Mouse (Mus musculus) C2C12 (cell line): ENCODE data around the gene Cd300ld3. TPM values are rescaled to one million over a fixed set of nuclear protein-coding genes. Genes with fewer than 3 reads are reported as not detected.
"Not testable (repeated sequence)": the region's sequence is repeated elsewhere in the genome, so short reads cannot be mapped to it uniquely, and the experiment has no call there.

Experiments used
- H3K27me3 ChIP-seq: one replicate; pipeline ENCODE4 v1.6.1; 2011; ENCODE audit not compliant: control insufficient read depth, insufficient read depth, insufficient read length
- H3K36me3 ChIP-seq: one replicate; pipeline ENCODE4 v1.6.1; 2011; ENCODE audit not compliant: control insufficient read depth, insufficient read depth
- H3K4me3 ChIP-seq: one replicate; pipeline ENCODE4 v1.5.1; 2011; ENCODE audit warnings: mild to moderate bottlenecking, control low read depth; ENCODE audit not compliant: poor library complexity, insufficient read depth, severe bottlenecking
- H3K79me2 ChIP-seq: one replicate; pipeline ENCODE4 v1.6.1; 2011; ENCODE audit not compliant: control insufficient read depth, insufficient read depth
- H3K79me3 ChIP-seq: one replicate; pipeline ENCODE4 v1.6.1; 2011; ENCODE audit warnings: low read depth, control low read depth
- H3ac ChIP-seq: one replicate; pipeline ENCODE3; 2011; ENCODE audit warnings: low read depth; ENCODE audit not compliant: control insufficient read depth, insufficient read length
- CEBPB ChIP-seq: IDR thresholded peaks from one replicate; pipeline ENCODE4 v1.6.1; 2011; ENCODE audit warnings: low read depth, mild to moderate bottlenecking, control low read depth, moderate library complexity
- CTCF ChIP-seq: IDR thresholded peaks from one replicate; pipeline ENCODE4 v1.5.1; 2011; ENCODE audit not compliant: control insufficient read depth, insufficient read depth, insufficient read length
- FOSL1 ChIP-seq: IDR thresholded peaks from one replicate; pipeline ENCODE4 v1.8.0; 2011; ENCODE audit warnings: mild to moderate bottlenecking, low read length; ENCODE audit not compliant: poor library complexity, insufficient read depth, severe bottlenecking
- MAX ChIP-seq: IDR thresholded peaks from one replicate; pipeline ENCODE4 v1.6.1; 2011; ENCODE audit warnings: mild to moderate bottlenecking, control low read depth
- MYOD1 ChIP-seq: IDR thresholded peaks from one replicate; pipeline ENCODE4 v1.6.1; 2011; ENCODE audit warnings: low read depth; ENCODE audit not compliant: control insufficient read depth, insufficient read length
- MYOG ChIP-seq: IDR thresholded peaks from one replicate; pipeline ENCODE4 v1.6.1; 2011; ENCODE audit not compliant: control insufficient read depth, insufficient read length; ENCODE audit errors: extremely low read depth
- USF1 ChIP-seq: IDR thresholded peaks from one replicate; pipeline ENCODE4 v1.6.1; 2011; ENCODE audit warnings: low read depth, mild to moderate bottlenecking, control low read depth, moderate library complexity
- polyA plus RNA-seq: library from polyadenylated mRNA; unstranded; fragments of >200 nt; fragmentation: generic; extraction: Trizol; gene quantifications from one replicate; pipeline ENCODE4 v1.2.1, GENCODE M21; 2012; ENCODE audit warnings: missing spikeins

The Cd300ld3 gene
- polyA plus RNA-seq, 1 experiment: not detected

DNA sequence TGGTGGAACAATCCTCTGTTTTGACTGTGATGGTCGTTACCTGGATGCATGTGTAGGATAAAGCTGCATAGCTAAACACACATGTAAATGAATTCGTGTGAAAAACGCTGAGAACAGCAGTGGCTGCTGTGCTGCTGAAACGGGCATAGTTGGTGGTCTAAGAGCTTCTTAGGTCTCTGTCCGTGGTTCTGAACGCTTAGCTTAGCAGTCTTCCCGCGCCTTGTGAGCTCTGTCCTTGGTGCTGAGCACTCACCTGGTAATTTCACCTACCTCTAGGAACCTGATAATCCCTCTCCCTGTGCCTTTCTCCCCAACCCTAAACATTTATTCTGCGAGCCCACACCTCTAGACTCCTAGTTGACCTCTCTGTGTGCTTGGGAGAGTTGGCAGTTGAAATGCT, 4.0 kb upstream of the Cd300ld3 start:
- H3K36me3 ChIP-seq: no peaks in the 10 kb centered on the region

DNA sequence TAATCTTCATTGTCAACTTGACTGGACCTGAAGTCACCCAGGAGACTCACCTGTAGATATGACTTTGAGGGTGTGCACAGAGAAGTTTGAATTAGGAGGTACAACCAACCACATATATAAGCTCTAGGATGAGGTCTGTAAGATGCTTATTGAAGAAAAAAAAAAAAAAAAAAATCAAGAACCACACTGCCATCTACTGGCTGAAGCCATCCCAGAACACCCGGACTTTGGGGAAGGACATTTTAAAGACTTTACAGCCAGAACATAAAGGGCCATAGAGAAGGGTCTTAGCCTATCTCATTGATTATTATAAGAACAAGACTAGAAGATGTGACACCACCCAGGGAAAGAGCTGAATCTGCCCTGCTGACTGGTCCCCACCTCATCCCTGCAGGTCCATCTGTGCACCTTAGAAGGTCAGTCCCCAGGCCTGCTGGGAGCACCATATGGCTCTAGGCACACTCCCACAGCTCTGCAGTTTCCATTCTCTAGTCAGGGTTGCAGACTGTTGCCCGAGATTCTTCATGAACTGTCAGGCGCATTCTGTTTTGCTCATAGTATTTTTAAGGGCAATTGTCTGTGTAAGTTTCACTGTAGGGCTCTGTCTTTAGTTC, 1.2 kb upstream of the Cd300ld3 start:
- H3K79me2 ChIP-seq: no peaks in the 10 kb centered on the region
- no peaks in the 10 kb centered on the region for H3K36me3 ChIP-seq
- TF ChIP-seq MAX: no peak
- no peak for TF ChIP-seq USF1
- no peak for TF ChIP-seq MYOG
- TF ChIP-seq CEBPB: no peak
- no peak for TF ChIP-seq FOSL1
- H3ac ChIP-seq: no peak overlapping the region
- H3K27me3 ChIP-seq: no peaks in the 10 kb centered on the region
- H3K79me3 ChIP-seq: no peaks in the 10 kb centered on the region
- no peak overlapping the region for H3K4me3 ChIP-seq

More for the DNA sequence above, 4.0 kb upstream of the Cd300ld3 start:
- Histone ChIP-seq H3K27me3 (no peaks in the 10 kb centered on the region), H3K4me3 (no peak overlapping the region), H3ac (no peak overlapping the region), H3K79me2 (no peaks in the 10 kb centered on the region), H3K79me3 (no peaks in the 10 kb centered on the region)
- TF ChIP-seq MYOG (no peak), CTCF (no peak), FOSL1 (no peak), MAX (no peak), MYOD1 (no peak), USF1 (no peak), CEBPB (no peak)

- not testable (repeated sequence) for H3K4me3 ChIP-seq, H3ac ChIP-seq, H3K79me3 ChIP-seq, H3K27me3 ChIP-seq, H3K36me3 ChIP-seq, H3K79me2 ChIP-seq
Measured at GRCm38 (mm10) chr11:115037669-115038068, 10.5 kb downstream of the Cd300ld3 start, which contains the start of gene Cd300ld5. Gene Cd300ld5 (minus strand): TSS chr11:115037769.

DNA sequence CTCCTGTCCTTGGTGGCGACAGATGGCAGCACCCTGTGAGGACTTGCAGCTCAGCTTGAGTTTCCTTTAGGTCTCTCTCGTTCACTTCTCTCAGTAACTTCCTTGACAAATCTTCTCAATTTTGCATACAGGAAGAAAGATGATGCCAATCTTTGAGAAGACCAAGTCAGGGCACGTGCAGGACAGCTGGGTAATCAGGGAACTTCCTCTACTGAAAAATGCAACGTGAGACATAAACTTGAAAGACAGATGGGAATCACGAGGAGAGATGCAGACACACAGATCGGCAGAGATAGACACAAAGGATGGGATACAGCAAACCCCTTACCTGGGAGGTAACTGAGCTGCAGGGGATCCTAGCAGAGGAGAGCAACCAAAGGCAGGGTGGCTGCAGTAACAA, 21.3 kb downstream of the Cd300ld3 start, which contains the start of gene Cd300ld4:
TSS of gene Cd300ld4 (minus strand) at position 101 of the 400 bp plus-strand sequence.
- H3K79me2 ChIP-seq, H3K4me3 ChIP-seq, H3K36me3 ChIP-seq, H3K79me3 ChIP-seq, H3ac ChIP-seq, H3K27me3 ChIP-seq: not testable (repeated sequence)

- not testable (repeated sequence) for H3K79me3 ChIP-seq, H3K4me3 ChIP-seq, H3K36me3 ChIP-seq, H3K27me3 ChIP-seq, H3K79me2 ChIP-seq, H3ac ChIP-seq
Measured at GRCm38 (mm10) chr11:115016093-115016492, 32.1 kb downstream of the Cd300ld3 start, which contains the start of gene Cd300ld2. Gene Cd300ld2 (minus strand): TSS chr11:115016193.

- Histone ChIP-seq H3K27me3 (peaks cover 10% of the 10 kb centered on the region), H3K36me3 (no peaks in the 10 kb centered on the region), H3K79me3 (no peaks in the 10 kb centered on the region), H3ac (no peak overlapping the region), H3K79me2 (no peaks in the 10 kb centered on the region), H3K4me3 (no peak overlapping the region)
- TF ChIP-seq CEBPB (no peak), MYOD1 (no peak), FOSL1 (no peak), CTCF (no peak), USF1 (no peak), MAX (no peak)
Measured at GRCm38 (mm10) chr11:115004070-115004469, 44.1 kb downstream of the Cd300ld3 start.

GRCm38 (mm10) chr11:115001474-115002040, 46.7 kb downstream of the Cd300ld3 start, which contains the start of gene Cd300c2:
Gene Cd300c2 (minus strand): TSS chr11:115001880.
- Histone ChIP-seq H3K79me3 (no peaks in the 10 kb centered on the region), H3K27me3 (peaks cover 10% of the 10 kb centered on the region), H3K79me2 (no peaks in the 10 kb centered on the region), H3ac (no peak within 1 kb of the TSS), H3K4me3 (no peak within 1 kb of the TSS), H3K36me3 (no peaks in the 10 kb centered on the region)
- TF ChIP-seq MYOG: no peak
- no peak for TF ChIP-seq MYOD1
- TF ChIP-seq CTCF: no peak
- no peak for TF ChIP-seq FOSL1
